11 mouse cellular contexts compared by ENCODE assay signal in the genomic region with DNA sequence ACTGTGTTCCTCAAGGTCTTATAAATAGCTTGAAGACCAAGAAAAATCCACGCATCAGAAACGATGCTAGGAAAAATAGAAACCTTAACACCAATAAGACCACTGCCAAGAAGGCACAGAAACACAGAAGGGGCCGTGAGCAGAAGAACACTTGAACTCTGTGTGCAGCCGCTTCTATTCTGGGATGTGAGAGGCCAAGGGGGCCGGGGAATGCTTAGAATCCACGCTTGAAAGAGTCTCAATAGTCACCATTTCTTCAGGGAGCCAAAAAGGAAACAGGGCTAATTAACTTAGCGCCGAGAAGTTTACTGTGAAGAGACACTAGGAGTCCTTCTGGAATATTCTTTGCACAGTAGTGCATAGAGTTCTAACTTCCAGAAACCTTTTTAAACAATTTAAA.
DNase-seq lines count a peak whose midpoint lies in the region; ATAC-seq lines count a peak whose summit lies in the region.
"Had no signal": no experiment of that assay in that cellular context is flagged by ENCODE, and none has a peak within 500 bp of the region (broad histone marks: within the 10 kb centered on the region; RNA-seq: fewer than 3 reads in every experiment).

No protein-coding gene starts in this region.

- H3K36me3 ChIP-seq in heart, embryonic 16.5 days (ENCODE audit: control insufficient read depth, insufficient read depth): no peaks in the 10 kb centered on the region
- no peaks in the 10 kb centered on the region for H3K36me3 ChIP-seq in midbrain, embryonic 14.5 days (ENCODE audit: control insufficient read depth, insufficient read depth, low read length)
- H3K36me3 ChIP-seq in midbrain, embryonic 11.5 days (ENCODE audit: control insufficient read depth, insufficient read depth, low read length): no peaks in the 10 kb centered on the region
- H3K36me3 ChIP-seq: neural tube, embryonic 12.5 days had no signal

- no peak overlapping the region for H3K4me3 ChIP-seq in heart, embryonic 16.5 days (ENCODE audit: low read length)
- H3K4me3 ChIP-seq in midbrain, embryonic 14.5 days (replicated peaks; ENCODE audit: low read depth, low read length): no peak overlapping the region
- no peak overlapping the region for H3K4me3 ChIP-seq in midbrain, embryonic 11.5 days (ENCODE audit: low read depth, low read length)
- H3K4me3 ChIP-seq: neural tube, embryonic 12.5 days had no signal

- H3K9me3 ChIP-seq in heart, embryonic 16.5 days (replicated peaks; ENCODE audit: control insufficient read depth, low read length): no peaks in the 10 kb centered on the region
- H3K9me3 ChIP-seq in midbrain, embryonic 14.5 days (ENCODE audit: control insufficient read depth, low read length): no peaks in the 10 kb centered on the region
- H3K9me3 ChIP-seq in midbrain, embryonic 11.5 days (ENCODE audit: control insufficient read depth, low read length): no peaks in the 10 kb centered on the region
- H3K9me3 ChIP-seq: neural tube, embryonic 12.5 days had no signal

- no peak for DNase-seq in heart, adult 9 months (ENCODE audit: low spot score in 2 of 2)
- DNase-seq in midbrain, embryonic 14.5 days: peak; percentile 32
- DNase-seq in midbrain, embryonic 11.5 days (ENCODE audit: low spot score, missing footprints): no peak
- DNase-seq in embryo, embryonic 11 days: peak; percentile 57
- DNase-seq in mesoderm, embryonic 11.5 days (ENCODE audit: low read depth, low spot score): peak; percentile 26
- DNase-seq in c-Kit-positive CD71-positive TER-119-positive erythroid progenitor cells, embryonic 14.5 days (ENCODE audit: low spot score): no peak
- DNase-seq: heart, postnatal 4 days; kidney, postnatal 25 days; right cerebral cortex, postnatal 14 days had no signal

- H3K27ac ChIP-seq in heart, embryonic 16.5 days (ENCODE audit: low read length): peak overlapping the region; percentile 72
- H3K27ac ChIP-seq in midbrain, embryonic 14.5 days (replicated peaks; ENCODE audit: low read depth, low read length): no peak overlapping the region
- H3K27ac ChIP-seq in midbrain, embryonic 11.5 days (ENCODE audit: low read depth, low read length): no peak overlapping the region
- H3K27ac ChIP-seq: neural tube, embryonic 12.5 days had no signal

- H3K9ac ChIP-seq in heart, embryonic 16.5 days (ENCODE audit: low read length): 0 out of 2 replicates have a peak overlapping the region, but pooled peaks have one; percentile 35
- H3K9ac ChIP-seq in midbrain, embryonic 14.5 days (replicated peaks; ENCODE audit: low read length): no peak overlapping the region
- H3K9ac ChIP-seq in midbrain, embryonic 11.5 days (ENCODE audit: low read length): no peak overlapping the region
- H3K9ac ChIP-seq: neural tube, embryonic 12.5 days had no signal

- H3K4me1 ChIP-seq in heart, embryonic 16.5 days (ENCODE audit: control insufficient read depth, insufficient read depth, low read length): peaks cover 9% of the 10 kb centered on the region
- no peaks in the 10 kb centered on the region for H3K4me1 ChIP-seq in midbrain, embryonic 14.5 days (ENCODE audit: control insufficient read depth, insufficient read depth, low read length)
- peaks cover 5% of the 10 kb centered on the region; the same call in 1 of the 2 replicates for H3K4me1 ChIP-seq in midbrain, embryonic 11.5 days (ENCODE audit: control insufficient read depth, insufficient read depth, low read length)

- peak overlapping the region; percentile 20 for H3K4me2 ChIP-seq in heart, embryonic 16.5 days (ENCODE audit: low read depth, low read length)
- no peak overlapping the region for H3K4me2 ChIP-seq in midbrain, embryonic 14.5 days (ENCODE audit: low read length)
- no peak overlapping the region for H3K4me2 ChIP-seq in midbrain, embryonic 11.5 days
- H3K4me2 ChIP-seq: neural tube, embryonic 12.5 days had no signal

- 21% methylated on average over 8 of the region's 8 CpGs for WGBS in heart, embryonic 16.5 days
- whole genome bisulfite sequencing in midbrain, embryonic 14.5 days: 10% methylated on average over 8 of the region's 8 CpGs
- WGBS in midbrain, embryonic 11.5 days: 19% methylated on average over 8 of the region's 8 CpGs

- ATAC-seq in heart, embryonic 16.5 days (replicated peaks; ENCODE audit: extremely low read depth, insufficient read depth, low FRiP score): peak; percentile 69; the same call in 1 of the 2 replicates
- no peak for ATAC-seq in midbrain, embryonic 14.5 days (ENCODE audit: low FRiP score, low TSS enrichment)
- ATAC-seq in midbrain, embryonic 11.5 days (ENCODE audit: low FRiP score): no peak

- H3K27me3 ChIP-seq in heart, embryonic 16.5 days (ENCODE audit: control insufficient read depth, insufficient read depth, low read length): no peaks in the 10 kb centered on the region
- no peaks in the 10 kb centered on the region for H3K27me3 ChIP-seq in midbrain, embryonic 14.5 days (ENCODE audit: control insufficient read depth, insufficient read depth, low read length)
- no peaks in the 10 kb centered on the region for H3K27me3 ChIP-seq in midbrain, embryonic 11.5 days (ENCODE audit: control insufficient read depth, insufficient read depth, low read length)
- H3K27me3 ChIP-seq: neural tube, embryonic 12.5 days had no signal

Comparison
In these comparisons a context has a peak if more than half of its experiments do, and no peak if none do; other contexts are left out.
1. DNase-seq: peak in midbrain, embryonic 14.5 days (single experiment), embryo, embryonic 11 days (single experiment) and mesoderm, embryonic 11.5 days (single experiment); none in heart, adult 9 months (0 of 2), midbrain, embryonic 11.5 days (single experiment) and c-Kit-positive CD71-positive TER-119-positive erythroid progenitor cells, embryonic 14.5 days (single experiment).